Mouse (Mus musculus) heart, embryonic 10.5 days (tissue): ENCODE results near the gene B4galt2. TPM values are rescaled to one million over a fixed set of nuclear protein-coding genes. Genes with fewer than 3 reads are reported as not detected.

Experiments
- DNase-seq: peaks from one replicate; pipeline ENCODE4 v3.0.0-alpha.2; 2017; ENCODE audit warnings: low spot score
- H3K27ac ChIP-seq: fragments of 300-500 bp; sonication (generic); 2 replicates; pipeline ENCODE4 v1.5.1; 2016; ENCODE audit warnings: mild to moderate bottlenecking
- H3K27me3 ChIP-seq: fragments of 300-500 bp; sonication (generic); 2 replicates; pipeline ENCODE4 v1.6.1; 2016; ENCODE audit warnings: mild to moderate bottlenecking; ENCODE audit not compliant: poor library complexity, insufficient read depth, severe bottlenecking
- H3K36me3 ChIP-seq: fragments of 300-500 bp; sonication (generic); 2 replicates; pipeline ENCODE4 v1.6.1; 2016; ENCODE audit warnings: mild to moderate bottlenecking, moderate library complexity
- H3K4me1 ChIP-seq: fragments of 300-500 bp; sonication (generic); 2 replicates; pipeline ENCODE4 v1.6.1; 2016; ENCODE audit warnings: mild to moderate bottlenecking
- H3K4me3 ChIP-seq: fragments of 300-500 bp; sonication (generic); 2 replicates; pipeline ENCODE4 v1.5.1; 2016; ENCODE audit warnings: mild to moderate bottlenecking, moderate library complexity
- H3K9me3 ChIP-seq: fragments of 300-500 bp; sonication (generic); 2 replicates; pipeline ENCODE4 v1.6.1; 2016; ENCODE audit warnings: mild to moderate bottlenecking, moderate library complexity
- WGBS: fragments of 180-500 bp; shearing (Covaris S2); methylation state at CpG from one replicate; pipeline ENCODE4 v1.1.7; 2016; 5-methylcytosine and 5-hydroxymethylcytosine counted together
- polyA plus RNA-seq: library from polyadenylated mRNA; unstranded; fragments of >200 nt; fragmentation: Nextera tagmentation; extraction: Ambion mirVana; gene quantifications from 2 replicates; pipeline ENCODE4 v1.2.1, GENCODE M21; 2016

The B4galt2 gene
- polyA plus RNA-seq, 1 experiment from 2014 or later: 17.7 TPM

GRCm38 (mm10) chr4:117878703-117879102 is 4.6 kb downstream of the B4galt2 start:
- 75% methylated on average over 5 of the region's 5 CpGs for WGBS

GRCm38 (mm10) chr4:117878301-117878700 is 5.0 kb downstream of the B4galt2 start:
- Histone ChIP-seq H3K4me3 (no peak overlapping the region), H3K9me3 (no peaks in the 10 kb centered on the region), H3K36me3 (peaks cover 73% of the 10 kb centered on the region), H3K4me1 (peaks cover 24% of the 10 kb centered on the region), H3K27me3 (no peaks in the 10 kb centered on the region), H3K27ac (no peak overlapping the region)
- DNase-seq: no peak
- WGBS: 64% methylated on average over 10 of the region's 10 CpGs

More at GRCm38 (mm10) chr4:117878703-117879102, 4.6 kb downstream of the B4galt2 start:
- no peak overlapping the region for H3K27ac ChIP-seq
- no peaks in the 10 kb centered on the region for H3K9me3 ChIP-seq
- peaks cover 69% of the 10 kb centered on the region for H3K36me3 ChIP-seq
- DNase-seq: no peak
- no peak overlapping the region for H3K4me3 ChIP-seq
- H3K27me3 ChIP-seq: no peaks in the 10 kb centered on the region
- H3K4me1 ChIP-seq: peaks cover 26% of the 10 kb centered on the region

- Histone ChIP-seq H3K27ac (no peak overlapping the region), H3K36me3 (peaks cover 51% of the 10 kb centered on the region), H3K27me3 (peaks cover 19% of the 10 kb centered on the region; the same call in 1 of the 2 replicates), H3K9me3 (no peaks in the 10 kb centered on the region), H3K4me3 (no peak overlapping the region), H3K4me1 (peaks cover 46% of the 10 kb centered on the region)
- 94% methylated on average over 9 of the region's 9 CpGs for WGBS
- no peak for DNase-seq
Observed at GRCm38 (mm10) chr4:117873615-117874014, 9.7 kb downstream of the B4galt2 start.

DNA sequence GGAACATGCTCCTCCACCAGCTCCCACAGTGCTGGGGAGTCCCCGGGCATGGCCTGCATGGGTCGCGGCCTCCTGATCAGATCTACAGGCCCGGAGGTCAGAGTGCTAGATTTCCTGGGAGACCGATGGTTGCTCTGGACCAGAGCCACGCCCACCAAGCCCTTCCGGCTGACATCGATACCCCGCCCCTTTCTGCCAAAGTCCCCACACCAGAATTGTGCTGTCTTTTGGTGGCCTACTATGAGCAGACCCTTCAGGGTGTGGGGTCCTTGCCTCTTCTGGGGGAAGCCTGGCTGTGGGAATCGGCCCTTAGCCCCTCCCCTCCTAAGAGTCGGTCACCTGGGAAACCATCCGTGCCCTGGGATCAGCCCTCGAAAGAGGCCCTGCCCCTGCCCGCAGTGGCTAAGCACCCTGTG is 10.8 kb downstream of the B4galt2 start, which contains the start of gene Ccdc24:
Gene Ccdc24, minus strand, starts transcription at position 87 of the 416 bp plus-strand sequence.
- peak within 1 kb of the TSS; percentile 63 for H3K27ac ChIP-seq
- peaks cover 51% of the 10 kb centered on the region for H3K4me1 ChIP-seq
- DNase-seq: no peak
- H3K4me3 ChIP-seq: peak within 1 kb of the TSS; percentile 55
- peaks cover 43% of the 10 kb centered on the region for H3K36me3 ChIP-seq
- WGBS: 9% methylated on average over 14 of the region's 14 CpGs
- H3K27me3 ChIP-seq: peaks cover 23% of the 10 kb centered on the region; the same call in 1 of the 2 replicates
- H3K9me3 ChIP-seq: no peaks in the 10 kb centered on the region

DNA sequence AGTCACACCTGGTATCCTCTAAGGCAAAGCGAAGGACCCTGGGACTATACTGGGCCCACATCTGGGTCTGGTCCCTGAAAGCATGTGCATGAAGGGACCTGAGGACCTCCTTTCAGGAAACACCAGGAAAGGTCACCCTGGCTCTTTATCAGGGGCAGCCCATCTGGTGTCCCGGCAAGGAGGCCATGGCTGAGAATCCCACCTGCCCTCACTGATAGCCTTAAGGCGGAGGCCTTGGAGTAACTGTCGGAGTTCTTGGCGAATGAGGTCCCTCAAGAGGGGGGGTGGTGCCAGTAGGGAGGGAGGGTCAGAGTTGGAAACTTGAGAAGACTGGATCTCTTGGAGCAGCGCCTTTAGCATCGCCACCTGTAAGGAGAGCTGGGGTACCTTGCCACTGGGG is 11.5 kb downstream of the B4galt2 start:
- Histone ChIP-seq H3K27ac (peak overlapping the region; percentile 63; the same call in 1 of the 2 replicates), H3K36me3 (peaks cover 36% of the 10 kb centered on the region), H3K27me3 (peaks cover 30% of the 10 kb centered on the region; the same call in 1 of the 2 replicates), H3K4me3 (no peak overlapping the region), H3K4me1 (peaks cover 55% of the 10 kb centered on the region), H3K9me3 (no peaks in the 10 kb centered on the region)
- peak; percentile 88 for DNase-seq
- 45% methylated on average over 7 of the region's 7 CpGs for WGBS

DNA sequence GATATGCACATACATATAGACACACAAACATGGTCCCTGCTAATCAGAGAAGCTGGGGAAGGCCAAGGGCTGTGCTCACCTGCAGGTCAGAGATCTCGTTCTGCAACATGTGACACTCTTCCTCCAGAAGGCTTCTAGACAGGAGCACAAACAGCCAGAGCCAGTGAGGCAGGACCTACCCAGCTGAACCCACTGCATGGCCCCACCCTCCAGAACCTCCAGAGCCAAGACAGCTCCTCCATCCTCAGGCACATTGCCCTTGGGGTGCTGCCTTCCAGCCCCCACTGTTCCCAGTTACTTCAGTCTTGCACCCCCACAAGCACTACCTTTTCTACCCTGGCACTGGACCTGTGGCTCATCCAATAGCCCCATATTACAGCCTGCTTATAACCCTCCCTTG is 12.8 kb downstream of the B4galt2 start:
- H3K4me1 ChIP-seq: peaks cover 60% of the 10 kb centered on the region
- WGBS: 48% methylated on average over 1 of the region's 1 CpGs
- H3K27ac ChIP-seq: no peak overlapping the region
- H3K9me3 ChIP-seq: no peaks in the 10 kb centered on the region
- DNase-seq: no peak
- H3K4me3 ChIP-seq: no peak overlapping the region
- peaks cover 32% of the 10 kb centered on the region; the same call in 1 of the 2 replicates for H3K27me3 ChIP-seq
- peaks cover 25% of the 10 kb centered on the region for H3K36me3 ChIP-seq

GRCm38 (mm10) chr4:117869317-117869716 is 14.0 kb downstream of the B4galt2 start:
- Histone ChIP-seq H3K36me3 (peaks cover 25% of the 10 kb centered on the region), H3K9me3 (no peaks in the 10 kb centered on the region), H3K27ac (no peak overlapping the region), H3K4me3 (no peak overlapping the region), H3K4me1 (peaks cover 60% of the 10 kb centered on the region), H3K27me3 (peaks cover 35% of the 10 kb centered on the region)
- no peak for DNase-seq
- 62% methylated on average over 9 of the region's 9 CpGs for WGBS

DNA sequence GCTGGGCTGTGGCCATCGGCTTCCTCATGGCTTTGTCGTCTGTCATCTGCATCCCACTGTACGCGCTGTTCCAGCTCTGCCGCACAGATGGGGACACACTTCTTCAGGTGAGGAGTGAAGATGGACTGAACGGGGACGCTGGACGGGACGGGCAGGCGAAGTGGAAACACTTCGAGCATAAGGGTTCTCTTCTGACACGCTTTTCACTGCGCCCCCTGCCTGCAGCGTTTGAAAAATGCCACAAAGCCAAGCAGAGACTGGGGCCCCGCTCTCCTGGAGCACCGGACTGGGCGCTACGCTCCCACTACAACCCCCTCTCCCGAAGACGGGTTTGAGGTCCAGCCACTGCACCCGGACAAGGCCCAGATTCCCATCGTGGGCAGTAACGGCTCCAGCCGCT is 15.5 kb downstream of the B4galt2 start:
- WGBS: 18% methylated on average over 24 of the region's 24 CpGs
- no peak overlapping the region; the same call in 1 of the 2 replicates for H3K27ac ChIP-seq

GRCm38 (mm10) chr4:117867000-117867399 is 16.3 kb downstream of the B4galt2 start:
- DNase-seq: no peak
- Histone ChIP-seq H3K27ac (no peak overlapping the region), H3K4me3 (no peak overlapping the region), H3K9me3 (no peaks in the 10 kb centered on the region), H3K27me3 (peaks cover 45% of the 10 kb centered on the region), H3K36me3 (peaks cover 13% of the 10 kb centered on the region; the same call in 1 of the 2 replicates), H3K4me1 (peaks cover 64% of the 10 kb centered on the region)
- 66% methylated on average over 6 of the region's 6 CpGs for WGBS

More for the DNA sequence above, 15.5 kb downstream of the B4galt2 start:
- Histone ChIP-seq H3K4me1 (peaks cover 65% of the 10 kb centered on the region), H3K9me3 (no peaks in the 10 kb centered on the region), H3K4me3 (peak overlapping the region; percentile 30), H3K36me3 (peaks cover 13% of the 10 kb centered on the region; the same call in 1 of the 2 replicates), H3K27me3 (peaks cover 45% of the 10 kb centered on the region)
- no peak for DNase-seq

GRCm38 (mm10) chr4:117866083-117866482 is 17.2 kb downstream of the B4galt2 start:
- H3K4me1 ChIP-seq: peaks cover 55% of the 10 kb centered on the region
- H3K4me3 ChIP-seq: no peak overlapping the region
- no peaks in the 10 kb centered on the region for H3K9me3 ChIP-seq
- 69% methylated on average over 9 of the region's 9 CpGs for WGBS
- no peak for DNase-seq
- peaks cover 13% of the 10 kb centered on the region; the same call in 1 of the 2 replicates for H3K36me3 ChIP-seq
- peaks cover 45% of the 10 kb centered on the region for H3K27me3 ChIP-seq
- no peak overlapping the region for H3K27ac ChIP-seq

- Histone ChIP-seq H3K4me1 (peaks cover 39% of the 10 kb centered on the region), H3K36me3 (peaks cover 13% of the 10 kb centered on the region; the same call in 1 of the 2 replicates), H3K4me3 (no peak overlapping the region), H3K9me3 (no peaks in the 10 kb centered on the region), H3K27ac (0 out of 2 replicates have a peak overlapping the region, but pooled peaks have one; percentile 1), H3K27me3 (peaks cover 31% of the 10 kb centered on the region)
- DNase-seq: no peak
- 33% methylated on average over 4 of the region's 4 CpGs for WGBS
Observed at GRCm38 (mm10) chr4:117862823-117863222, 20.5 kb downstream of the B4galt2 start.

DNA sequence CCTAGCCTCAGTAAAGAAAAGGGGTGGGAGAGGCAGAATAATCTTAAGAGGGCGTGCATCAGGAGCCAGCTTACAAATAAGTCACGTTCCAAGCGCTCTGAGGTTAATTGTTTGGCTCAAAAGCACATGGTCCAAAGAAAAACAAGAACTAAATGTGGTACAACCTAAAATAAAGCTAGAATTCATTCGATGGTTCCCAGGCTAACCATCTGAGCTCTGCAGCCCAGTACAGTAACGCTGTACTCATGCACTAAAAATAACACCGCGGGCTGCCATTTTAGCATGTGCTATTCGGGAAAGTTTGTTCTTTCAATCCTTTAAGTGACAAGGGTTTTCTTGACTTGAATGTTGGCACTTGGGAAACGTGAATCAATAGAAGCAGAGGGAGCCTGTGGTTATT is 22.7 kb downstream of the B4galt2 start:
- Histone ChIP-seq H3K4me3 (no peak overlapping the region), H3K9me3 (no peaks in the 10 kb centered on the region), H3K36me3 (peaks cover 27% of the 10 kb centered on the region), H3K27me3 (peaks cover 34% of the 10 kb centered on the region), H3K27ac (no peak overlapping the region), H3K4me1 (peaks cover 28% of the 10 kb centered on the region)
- WGBS: 87% methylated on average over 9 of the region's 9 CpGs
- DNase-seq: no peak

DNA sequence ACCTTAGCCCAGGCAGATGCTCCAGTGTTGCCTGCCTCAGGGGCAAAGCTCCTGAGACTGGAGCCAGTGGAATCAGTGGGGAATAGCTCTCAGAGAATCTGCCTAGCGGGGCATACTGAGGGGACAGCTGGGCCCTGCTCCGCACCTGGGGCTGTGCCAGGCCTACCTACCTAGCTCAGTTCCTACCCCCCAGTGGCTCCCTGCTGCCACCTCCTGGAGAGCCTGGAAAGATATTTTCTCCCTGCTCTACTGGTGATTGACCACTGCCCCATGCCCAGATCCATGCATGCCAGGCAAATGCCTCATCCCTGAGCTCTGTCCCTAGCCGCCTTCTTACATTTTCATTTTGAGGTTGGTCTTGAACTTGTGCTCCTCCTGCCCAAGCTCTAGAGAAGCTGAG is 24.5 kb downstream of the B4galt2 start:
- H3K27ac ChIP-seq: no peak overlapping the region
- 65% methylated on average over 3 of the region's 3 CpGs for WGBS
- peaks cover 30% of the 10 kb centered on the region; the same call in 1 of the 2 replicates for H3K27me3 ChIP-seq
- H3K4me1 ChIP-seq: peaks cover 40% of the 10 kb centered on the region
- no peak for DNase-seq
- H3K9me3 ChIP-seq: no peaks in the 10 kb centered on the region
- peaks cover 14% of the 10 kb centered on the region; the same call in 1 of the 2 replicates for H3K36me3 ChIP-seq
- H3K4me3 ChIP-seq: no peak overlapping the region
